Mouse (Mus musculus) limb, embryonic 15.5 days (tissue): ENCODE results near the gene Dnali1. TPM values are rescaled to one million over a fixed set of nuclear protein-coding genes. Genes with fewer than 3 reads are reported as not detected.

Source experiments
- ATAC-seq: fragments of 200-750 bp; cut with Nextera tagmentation; 2 replicates; pipeline ENCODE4 v1.8.0; 2017; ENCODE audit warnings: low read depth, moderate TSS enrichment; ENCODE audit not compliant: insufficient number of reproducible peaks, low FRiP score, low TSS enrichment
- H3K27ac ChIP-seq: fragments of 300-500 bp; sonication (generic); 2 replicates; pipeline ENCODE4 v1.5.1; 2015; ENCODE audit warnings: moderate library complexity, mild to moderate bottlenecking, inconsistent platforms
- H3K27me3 ChIP-seq: fragments of 300-500 bp; sonication (generic); 2 replicates; pipeline ENCODE4 v1.6.1; 2015; ENCODE audit warnings: inconsistent platforms
- H3K36me3 ChIP-seq: fragments of 300-500 bp; sonication (generic); 2 replicates; pipeline ENCODE4 v1.6.1; 2015; ENCODE audit warnings: inconsistent platforms
- H3K4me1 ChIP-seq: fragments of 300-500 bp; sonication (generic); 2 replicates; pipeline ENCODE4 v1.6.1; 2015; ENCODE audit warnings: inconsistent platforms
- H3K4me2 ChIP-seq: fragments of 300-500 bp; sonication (generic); 2 replicates; pipeline ENCODE4 v1.6.1; 2015; ENCODE audit warnings: mild to moderate bottlenecking, inconsistent platforms
- H3K4me3 ChIP-seq: fragments of 300-500 bp; sonication (generic); 2 replicates; pipeline ENCODE4 v1.5.1; 2015; ENCODE audit warnings: mild to moderate bottlenecking, inconsistent platforms
- H3K9ac ChIP-seq: fragments of 300-500 bp; sonication (generic); 2 replicates; pipeline ENCODE4 v1.6.1; 2015; ENCODE audit warnings: inconsistent platforms
- H3K9me3 ChIP-seq: fragments of 300-500 bp; sonication (generic); 2 replicates; pipeline ENCODE4 v1.6.1; 2016; ENCODE audit warnings: inconsistent platforms
- WGBS: fragments of 180-500 bp; shearing (Covaris S2); methylation state at CpG from one replicate; pipeline ENCODE4 v1.1.7; 2015; 5-methylcytosine and 5-hydroxymethylcytosine counted together
- polyA plus RNA-seq: library from polyadenylated mRNA; unstranded; fragments of >200 nt; fragmentation: Nextera tagmentation; extraction: Ambion mirVana; gene quantifications from 2 replicates; pipeline ENCODE4 v1.2.1, GENCODE M21; 2015

Gene Dnali1
- polyA plus RNA-seq, 1 experiment from 2014 or later, result 0.13 TPM

DNA sequence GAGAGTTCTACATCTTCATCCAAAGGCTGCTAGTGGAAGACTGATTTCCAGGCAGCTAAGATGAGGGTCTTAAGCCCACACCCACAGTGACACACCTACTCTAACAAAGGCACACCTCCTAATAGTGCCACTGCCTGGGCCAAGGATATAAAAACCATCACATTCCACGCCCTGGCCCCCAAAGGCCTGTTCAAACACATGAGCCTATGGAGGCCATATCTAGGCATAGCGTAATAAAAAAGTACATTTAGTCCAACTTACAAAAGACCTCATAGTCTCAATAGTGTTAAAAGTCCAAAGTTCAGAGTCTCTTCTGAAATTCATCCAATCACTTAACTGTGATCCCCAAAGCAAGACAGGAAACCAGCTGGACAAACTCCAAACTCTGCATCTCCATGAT, 13.2 kb upstream of the Dnali1 start:
- no peak overlapping the region for H3K27ac ChIP-seq
- no peak for ATAC-seq
- H3K9ac ChIP-seq, result no peak overlapping the region
- H3K36me3 ChIP-seq, result peaks cover 43% of the 10 kb centered on the region
- no peak overlapping the region for H3K4me2 ChIP-seq
- no peaks in the 10 kb centered on the region for H3K27me3 ChIP-seq
- H3K4me3 ChIP-seq, result no peak overlapping the region
- no peaks in the 10 kb centered on the region for H3K9me3 ChIP-seq
- WGBS, result 91% methylated on average over 2 of the region's 2 CpGs
- H3K4me1 ChIP-seq, result no peaks in the 10 kb centered on the region

DNA sequence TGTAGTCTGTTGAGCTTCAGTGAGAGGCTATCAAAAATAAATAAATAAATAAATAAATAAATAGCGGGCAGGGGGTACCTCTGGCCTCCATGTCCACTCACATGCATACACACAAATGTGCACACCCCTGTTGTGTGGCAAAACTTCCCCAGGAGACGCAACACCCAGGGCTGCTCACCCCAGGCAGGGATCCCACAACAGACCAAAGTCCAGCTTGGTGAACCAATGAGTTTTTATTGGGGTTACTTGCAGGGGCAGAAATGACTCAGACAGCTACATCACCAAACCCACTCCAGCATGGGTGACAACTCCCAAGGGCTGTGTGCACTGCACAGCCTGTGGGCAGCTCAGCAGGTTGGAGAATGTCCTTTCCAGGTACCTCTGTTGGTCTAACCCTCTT, 12.2 kb upstream of the Dnali1 start:
- H3K4me3 ChIP-seq, result no peak overlapping the region
- WGBS, result 87% methylated on average over 2 of the region's 2 CpGs
- no peak for ATAC-seq
- H3K4me2 ChIP-seq, result no peak overlapping the region
- peaks cover 53% of the 10 kb centered on the region for H3K36me3 ChIP-seq
- H3K27ac ChIP-seq, result no peak overlapping the region
- no peaks in the 10 kb centered on the region for H3K4me1 ChIP-seq
- no peaks in the 10 kb centered on the region for H3K27me3 ChIP-seq
- H3K9me3 ChIP-seq, result no peaks in the 10 kb centered on the region
- H3K9ac ChIP-seq, result no peak overlapping the region

DNA sequence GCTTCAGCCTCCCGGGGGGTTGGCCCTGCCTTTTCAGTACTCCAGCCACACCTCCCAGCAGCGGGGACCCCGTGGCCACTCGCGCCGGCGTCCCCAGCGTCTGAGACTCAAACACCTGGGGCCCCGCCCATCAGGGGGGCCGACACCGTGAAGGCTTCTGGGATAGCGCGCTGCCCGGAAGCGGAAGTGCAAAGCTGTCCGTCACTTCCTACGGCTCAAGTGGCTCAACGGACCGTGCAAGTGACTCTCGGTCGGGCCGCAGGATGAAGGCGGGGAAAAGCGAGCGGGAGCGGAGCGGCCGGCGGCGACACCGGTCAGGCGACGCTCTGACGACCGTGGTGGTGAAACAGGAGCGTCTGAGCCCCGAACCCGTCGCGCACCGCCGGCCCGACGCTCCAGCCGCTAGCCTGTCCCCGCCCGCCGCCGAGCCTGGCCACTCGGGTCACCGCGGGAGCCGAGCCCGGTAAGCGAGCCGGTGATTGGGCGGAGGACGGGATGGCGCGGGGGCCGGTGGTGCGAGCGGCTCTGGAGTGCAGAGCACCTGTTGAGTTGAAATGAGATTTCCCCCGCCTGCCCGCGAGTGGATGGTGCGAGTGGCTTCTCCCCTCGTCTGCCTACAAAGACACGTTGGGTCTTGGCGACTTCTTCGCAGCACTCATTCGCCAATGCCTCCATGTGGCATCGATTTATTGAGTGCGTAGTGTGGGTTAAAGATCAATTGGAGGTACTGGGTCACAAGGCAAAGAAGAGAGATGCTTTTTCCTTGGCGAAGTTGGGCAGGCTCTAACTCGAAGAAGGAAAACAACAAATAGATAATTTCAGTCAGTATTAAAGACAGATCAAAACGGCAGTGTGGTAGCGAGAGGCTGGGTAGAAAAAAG, 1.2 kb upstream of the Dnali1 start, which contains the start of gene Snip1:
TSS of gene Snip1 (plus strand) at position 183 of the 881 bp plus-strand sequence.
- H3K36me3 ChIP-seq, result peaks cover 31% of the 10 kb centered on the region
- H3K4me1 ChIP-seq, result peaks cover 23% of the 10 kb centered on the region
- ATAC-seq, result peak; percentile 87
- H3K27me3 ChIP-seq, result 0 out of 2 replicates have a peak, but pooled peaks cover 5% of the 10 kb centered on the region
- H3K9ac ChIP-seq, result peak within 1 kb of the TSS; percentile 79
- H3K9me3 ChIP-seq, result no peaks in the 10 kb centered on the region
- under 1% methylated on average over 77 of the region's 78 CpGs for WGBS
- H3K27ac ChIP-seq, result peak within 1 kb of the TSS; percentile 72
- H3K4me2 ChIP-seq, result peak within 1 kb of the TSS; percentile 69
- peak within 1 kb of the TSS; percentile 92 for H3K4me3 ChIP-seq

DNA sequence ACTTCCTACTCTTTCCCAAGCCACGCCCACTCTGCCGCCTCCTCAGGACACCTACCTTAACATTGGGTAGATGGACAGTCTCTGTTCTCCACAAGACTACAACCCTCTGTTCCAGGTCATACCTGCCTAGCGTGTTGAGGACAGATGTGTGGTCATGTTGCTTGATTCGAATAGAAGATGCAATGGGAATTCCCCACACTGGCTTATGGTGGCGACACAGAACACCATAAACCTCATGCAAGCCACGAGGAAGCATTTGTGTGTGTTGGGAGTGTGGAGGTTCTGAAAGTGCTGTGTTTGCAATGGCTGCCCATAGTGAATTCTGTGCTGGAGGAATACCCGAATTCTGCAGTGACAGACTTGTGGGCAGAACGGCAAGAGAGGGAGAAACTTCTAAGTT, 1.7 kb downstream of the Dnali1 start:
- no peaks in the 10 kb centered on the region for H3K9me3 ChIP-seq
- WGBS, result 72% methylated on average over 8 of the region's 8 CpGs
- peaks cover 2% of the 10 kb centered on the region for H3K36me3 ChIP-seq
- H3K27me3 ChIP-seq, result 0 out of 2 replicates have a peak, but pooled peaks cover 5% of the 10 kb centered on the region
- H3K4me1 ChIP-seq, result peaks cover 26% of the 10 kb centered on the region
- no peak overlapping the region for H3K4me3 ChIP-seq
- no peak for ATAC-seq
- no peak overlapping the region for H3K27ac ChIP-seq
- H3K4me2 ChIP-seq, result no peak overlapping the region
- no peak overlapping the region for H3K9ac ChIP-seq

DNA sequence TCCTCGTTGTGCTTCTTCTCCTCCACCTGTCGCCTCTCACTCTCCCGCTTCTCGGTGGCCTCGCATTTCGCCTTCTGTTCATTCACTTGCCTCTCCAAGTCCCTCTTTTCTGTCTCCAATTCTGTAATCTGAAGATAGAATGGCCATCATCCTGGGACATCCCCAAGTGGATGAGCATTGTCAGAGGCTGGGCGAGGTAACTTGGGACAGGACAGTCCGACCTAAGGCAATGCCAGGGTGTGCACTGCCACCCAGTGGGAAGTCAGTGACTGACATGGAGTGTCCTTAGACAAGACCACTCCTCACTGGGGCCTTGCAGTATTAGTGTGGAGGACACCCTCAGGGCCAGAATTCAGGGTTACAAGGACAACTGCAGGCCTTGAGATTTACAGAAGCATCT, 6.5 kb downstream of the Dnali1 start:
- Histone ChIP-seq H3K9ac (0 out of 2 replicates have a peak overlapping the region, but pooled peaks have one; percentile 20), H3K36me3 (peaks cover 22% of the 10 kb centered on the region), H3K4me1 (peaks cover 19% of the 10 kb centered on the region), H3K9me3 (no peaks in the 10 kb centered on the region), H3K4me3 (no peak overlapping the region), H3K27me3 (0 out of 2 replicates have a peak, but pooled peaks cover under 1% of the 10 kb centered on the region), H3K27ac (no peak overlapping the region), H3K4me2 (peak overlapping the region; percentile 34)
- no peak for ATAC-seq
- WGBS, result 4% methylated on average over 8 of the region's 8 CpGs

DNA sequence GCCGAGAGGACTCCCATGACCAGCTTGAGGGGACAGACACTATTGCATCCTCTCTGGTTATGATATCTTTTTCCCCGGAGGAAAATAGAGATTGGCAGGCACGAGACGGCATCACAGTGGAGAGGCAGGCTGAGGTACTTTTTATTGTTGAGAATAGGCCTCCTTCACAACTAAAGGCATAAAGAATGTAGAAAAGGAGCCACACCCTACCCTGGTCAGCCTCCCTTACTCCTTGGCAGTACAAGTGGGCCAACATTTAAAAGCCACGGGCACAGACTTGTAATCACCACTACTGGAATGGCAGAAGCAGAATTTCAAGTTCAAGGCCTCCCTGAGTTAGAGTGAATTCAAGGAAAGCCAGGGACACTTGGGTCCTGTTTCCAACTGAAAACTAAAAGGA, 7.5 kb downstream of the Dnali1 start:
- Histone ChIP-seq H3K27ac (no peak overlapping the region), H3K9me3 (no peaks in the 10 kb centered on the region), H3K4me1 (peaks cover 19% of the 10 kb centered on the region), H3K4me3 (no peak overlapping the region), H3K27me3 (no peaks in the 10 kb centered on the region), H3K9ac (no peak overlapping the region), H3K4me2 (no peak overlapping the region), H3K36me3 (peaks cover 32% of the 10 kb centered on the region)
- 47% methylated on average over 5 of the region's 5 CpGs for WGBS
- ATAC-seq, result no peak

DNA sequence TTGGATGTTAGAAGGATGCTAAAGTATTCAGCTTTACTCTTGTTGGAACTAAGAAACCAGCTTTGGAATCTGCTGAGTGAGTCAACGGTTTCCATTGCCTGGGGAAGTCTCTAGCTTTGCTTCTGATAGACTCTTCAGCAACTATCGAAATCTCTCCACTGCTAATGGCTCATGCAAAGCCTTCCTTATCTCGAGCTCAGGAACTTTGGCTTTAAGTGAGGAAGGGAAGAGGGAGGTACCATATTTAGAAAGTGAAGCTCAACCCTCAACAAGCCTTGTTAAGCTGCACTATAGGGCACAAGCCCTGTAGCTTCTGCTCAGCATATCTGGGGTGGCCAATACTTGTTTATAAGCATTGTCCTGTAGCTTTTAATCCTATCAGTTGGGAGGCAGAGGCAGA, 8.2 kb downstream of the Dnali1 start:
- Histone ChIP-seq H3K4me2 (no peak overlapping the region), H3K27me3 (no peaks in the 10 kb centered on the region), H3K9me3 (no peaks in the 10 kb centered on the region), H3K4me3 (no peak overlapping the region), H3K9ac (no peak overlapping the region), H3K27ac (no peak overlapping the region), H3K4me1 (peaks cover 19% of the 10 kb centered on the region), H3K36me3 (peaks cover 38% of the 10 kb centered on the region)
- WGBS, result 17% methylated on average over 3 of the region's 3 CpGs
- no peak for ATAC-seq

DNA sequence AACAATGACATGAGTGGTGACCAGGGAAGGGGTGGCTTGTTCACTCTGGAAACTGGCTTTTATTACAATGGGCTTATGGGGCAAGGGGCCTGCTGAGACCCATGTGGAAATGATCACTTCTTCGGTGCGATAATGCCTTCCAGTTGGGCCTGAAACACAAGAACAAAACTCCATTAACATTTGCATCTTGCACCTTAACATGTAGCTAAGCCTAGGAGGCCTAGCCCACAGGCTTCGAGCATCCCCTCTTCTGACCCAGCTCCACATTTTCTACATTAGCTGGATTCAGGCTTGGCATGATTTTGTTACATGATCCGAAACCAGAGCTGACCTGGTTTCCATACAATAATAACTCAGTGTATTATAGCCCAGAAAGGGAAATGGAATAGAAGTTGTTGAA, 9.0 kb downstream of the Dnali1 start:
- H3K9me3 ChIP-seq, result no peaks in the 10 kb centered on the region
- H3K27me3 ChIP-seq, result no peaks in the 10 kb centered on the region
- no peak overlapping the region for H3K4me2 ChIP-seq
- H3K4me3 ChIP-seq, result no peak overlapping the region
- peaks cover 46% of the 10 kb centered on the region for H3K36me3 ChIP-seq
- H3K4me1 ChIP-seq, result peaks cover 19% of the 10 kb centered on the region
- no peak for ATAC-seq
- WGBS, result 32% methylated on average over 4 of the region's 4 CpGs
- H3K27ac ChIP-seq, result no peak overlapping the region
- H3K9ac ChIP-seq, result no peak overlapping the region

DNA sequence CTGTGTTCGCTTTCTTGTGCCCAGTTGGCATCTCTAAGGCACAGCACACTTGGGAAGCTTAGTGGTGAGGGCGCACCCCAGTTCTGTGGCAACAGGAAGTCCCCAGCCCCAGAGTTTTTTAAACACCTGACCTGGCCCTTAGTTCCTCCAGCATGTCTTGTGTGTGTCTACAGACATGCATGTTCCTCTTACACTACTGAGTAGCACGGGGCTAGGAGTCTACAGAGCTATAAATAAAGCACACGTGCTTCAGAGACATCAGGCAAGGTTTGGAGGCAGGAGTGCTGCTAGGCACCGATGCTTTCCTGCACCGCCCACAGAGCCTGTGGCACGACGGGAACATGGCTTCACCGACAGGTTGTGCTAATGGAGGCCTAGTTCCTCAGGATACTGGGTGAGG, 10.1 kb downstream of the Dnali1 start:
- 86% methylated on average over 9 of the region's 9 CpGs for WGBS
- ATAC-seq, result no peak
- H3K4me3 ChIP-seq, result no peak overlapping the region

DNA sequence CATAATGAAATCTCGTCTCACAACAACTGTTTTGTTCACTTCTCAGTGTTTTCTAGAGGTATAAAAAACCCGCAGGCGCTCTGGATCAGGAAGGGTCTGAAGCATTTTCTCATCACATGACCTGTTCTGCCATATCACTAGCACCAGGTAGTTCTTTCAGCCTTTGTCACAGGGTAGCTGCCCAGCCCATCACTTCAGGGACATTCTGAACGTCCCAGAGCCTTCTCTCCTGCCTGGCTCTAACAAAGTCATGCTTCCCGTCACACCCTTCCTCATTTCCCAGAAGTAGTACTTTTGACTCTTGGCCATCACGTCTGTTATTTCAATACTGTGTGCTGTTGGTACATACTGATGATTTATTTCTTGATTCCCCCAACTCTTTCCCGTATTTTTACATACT, 21.0 kb downstream of the Dnali1 start:
- H3K9me3 ChIP-seq, result no peaks in the 10 kb centered on the region
- no peak overlapping the region for H3K4me3 ChIP-seq
- ATAC-seq, result no peak
- WGBS, result 84% methylated on average over 7 of the region's 7 CpGs
- H3K36me3 ChIP-seq, result peaks cover 94% of the 10 kb centered on the region
- no peak overlapping the region for H3K4me2 ChIP-seq
- no peak overlapping the region for H3K27ac ChIP-seq
- H3K27me3 ChIP-seq, result no peaks in the 10 kb centered on the region
- H3K9ac ChIP-seq, result no peak overlapping the region
- H3K4me1 ChIP-seq, result no peaks in the 10 kb centered on the region

More for the DNA sequence above, 10.1 kb downstream of the Dnali1 start:
- peaks cover 19% of the 10 kb centered on the region for H3K4me1 ChIP-seq
- no peaks in the 10 kb centered on the region for H3K27me3 ChIP-seq
- no peak overlapping the region for H3K9ac ChIP-seq
- H3K9me3 ChIP-seq, result no peaks in the 10 kb centered on the region
- H3K27ac ChIP-seq, result no peak overlapping the region
- peaks cover 54% of the 10 kb centered on the region for H3K36me3 ChIP-seq
- H3K4me2 ChIP-seq, result no peak overlapping the region

DNA sequence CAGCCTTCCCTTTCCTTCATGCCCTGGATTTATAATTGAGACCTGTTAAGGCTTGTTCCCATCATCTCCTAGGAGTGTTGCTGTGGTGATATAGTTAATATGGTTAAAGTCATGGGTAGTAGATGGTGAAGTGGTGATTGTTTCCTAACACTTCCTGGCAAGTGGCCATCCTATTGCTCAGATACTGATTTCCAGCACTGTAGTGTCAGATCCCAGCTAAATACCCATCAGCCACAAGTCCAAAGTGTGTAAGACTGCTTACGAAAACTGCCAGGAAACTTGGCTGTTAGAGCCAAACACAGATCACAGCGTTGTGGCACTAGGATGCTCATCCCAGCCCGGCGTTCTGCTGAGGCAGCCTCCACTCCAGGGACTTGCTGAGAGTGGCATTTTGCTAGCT, 31.2 kb downstream of the Dnali1 start:
- no peak overlapping the region for H3K4me3 ChIP-seq
- no peaks in the 10 kb centered on the region for H3K9me3 ChIP-seq
- ATAC-seq, result no peak
- H3K4me1 ChIP-seq, result peaks cover 12% of the 10 kb centered on the region
- H3K27ac ChIP-seq, result no peak overlapping the region
- no peak overlapping the region for H3K9ac ChIP-seq
- no peak overlapping the region for H3K4me2 ChIP-seq
- H3K27me3 ChIP-seq, result no peaks in the 10 kb centered on the region
- peaks cover 41% of the 10 kb centered on the region for H3K36me3 ChIP-seq
- WGBS, result 92% methylated on average over 4 of the region's 4 CpGs

DNA sequence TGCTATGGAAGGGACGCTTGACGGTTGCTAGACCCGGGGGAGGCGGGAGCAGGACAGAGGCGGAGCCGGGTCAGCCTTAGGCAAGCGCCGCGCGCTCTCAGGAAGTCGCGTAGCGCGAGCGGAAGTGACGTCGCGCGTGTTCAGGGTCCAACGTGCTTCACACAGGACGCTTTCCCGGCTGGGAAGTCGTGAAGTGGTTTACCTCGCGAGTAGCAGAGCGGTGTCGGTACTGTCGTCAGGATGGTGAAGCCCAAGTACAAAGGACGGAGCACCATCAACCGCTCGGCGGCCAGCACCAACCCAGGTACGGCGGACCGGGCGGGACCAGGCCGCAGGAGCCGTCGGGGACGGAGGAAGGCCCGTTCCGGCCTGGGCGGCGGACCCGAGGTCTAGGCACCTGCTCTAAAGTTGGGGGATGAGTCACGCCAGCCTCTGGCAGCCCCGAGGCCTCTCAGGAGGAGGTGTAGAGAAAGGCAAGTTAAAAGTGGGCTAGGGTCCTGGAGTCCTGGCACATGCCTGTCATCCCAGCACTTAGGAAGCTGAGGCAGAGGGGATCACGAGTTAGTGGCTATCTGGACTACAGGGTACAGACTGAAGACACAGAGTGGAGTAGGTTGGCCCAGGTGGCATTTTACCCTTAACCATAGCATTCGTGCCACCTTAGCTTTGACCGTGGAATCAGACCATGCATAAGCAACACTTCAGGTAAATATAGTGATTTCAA, 35.5 kb downstream of the Dnali1 start:
- H3K36me3 ChIP-seq, result peaks cover 11% of the 10 kb centered on the region
- peak; percentile 90 for ATAC-seq
- peaks cover 12% of the 10 kb centered on the region for H3K4me1 ChIP-seq
- H3K4me2 ChIP-seq, result peak overlapping the region; percentile 84
- peak overlapping the region; percentile 77 for H3K9ac ChIP-seq
- no peaks in the 10 kb centered on the region for H3K9me3 ChIP-seq
- WGBS, result under 1% methylated on average over 50 of the region's 50 CpGs
- H3K4me3 ChIP-seq, result peak overlapping the region; percentile 80
- H3K27ac ChIP-seq, result peak overlapping the region; percentile 67
- H3K27me3 ChIP-seq, result peaks cover 25% of the 10 kb centered on the region
